Mouse (Mus musculus): ENCODE measurements around the gene Mtr. TPM values are rescaled to one million over a fixed set of nuclear protein-coding genes. Genes with fewer than 3 reads are reported as not detected.
A peak's percentile ranks its signal among the peaks of the same experiment; 100 is the strongest.

The Mtr gene
- polyA plus RNA-seq (2015; fragmentation: Nextera tagmentation; extraction: Ambion mirVana), result 3.2 and 4.0 TPM in 2 replicates

GRCm38 (mm10) chr13:12257391-12258380 is at the start of gene Mtr:
Gene Mtr, minus strand, starts transcription at chr13:12258113.
- no peaks in the 10 kb centered on the region for H3K9me3 ChIP-seq (replicated peaks; ENCODE audit: control insufficient read depth, low read length, poor library complexity, severe bottlenecking)
- H3K4me2 ChIP-seq (ENCODE audit: low read length), result peak within 1 kb of the TSS; percentile 70
- peak; percentile 100 for ATAC-seq
- H3K27ac ChIP-seq (ENCODE audit: low read length), result peak within 1 kb of the TSS; percentile 85
- peak within 1 kb of the TSS; percentile 59 for H3K4me3 ChIP-seq (ENCODE audit: low read depth, low read length)
- peaks cover 12% of the 10 kb centered on the region; the same call in 1 of the 2 replicates for H3K4me1 ChIP-seq (ENCODE audit: control insufficient read depth, insufficient read depth, low read length)
- WGBS, result under 1% methylated on average over 69 of the region's 69 CpGs
- no peaks in the 10 kb centered on the region for H3K36me3 ChIP-seq (ENCODE audit: control insufficient read depth, insufficient read depth, low read length)
- H3K9ac ChIP-seq (ENCODE audit: low read depth, low read length), result peak within 1 kb of the TSS; percentile 75
- H3K27me3 ChIP-seq (ENCODE audit: control insufficient read depth, insufficient read depth, low read depth, low read length), result no peaks in the 10 kb centered on the region

- WGBS, result 77% methylated on average over 4 of the region's 4 CpGs
- Histone ChIP-seq H3K27me3 (ENCODE audit: control insufficient read depth, insufficient read depth, low read depth, low read length) (no peaks in the 10 kb centered on the region), H3K4me2 (ENCODE audit: low read length) (no peak overlapping the region), H3K27ac (ENCODE audit: low read length) (no peak overlapping the region), H3K4me1 (ENCODE audit: control insufficient read depth, insufficient read depth, low read length) (no peaks in the 10 kb centered on the region), H3K4me3 (ENCODE audit: low read depth, low read length) (no peak overlapping the region), H3K9ac (ENCODE audit: low read depth, low read length) (no peak overlapping the region), H3K9me3 (replicated peaks; ENCODE audit: control insufficient read depth, low read length, poor library complexity, severe bottlenecking) (no peaks in the 10 kb centered on the region), H3K36me3 (ENCODE audit: control insufficient read depth, insufficient read depth, low read length) (no peaks in the 10 kb centered on the region)
- no peak for ATAC-seq
These were observed 49.4 kb upstream of the Mtr start for GRCm38 (mm10) chr13:12307286-12307685.

- 89% methylated on average over 8 of the region's 8 CpGs for WGBS
- H3K27me3 ChIP-seq (ENCODE audit: control insufficient read depth, insufficient read depth, low read depth, low read length), result no peaks in the 10 kb centered on the region
- ATAC-seq, result no peak
- no peak overlapping the region for H3K27ac ChIP-seq (ENCODE audit: low read length)
- H3K4me2 ChIP-seq (ENCODE audit: low read length), result no peak overlapping the region
- no peak overlapping the region for H3K9ac ChIP-seq (ENCODE audit: low read depth, low read length)
- no peaks in the 10 kb centered on the region for H3K4me1 ChIP-seq (ENCODE audit: control insufficient read depth, insufficient read depth, low read length)
- H3K4me3 ChIP-seq (ENCODE audit: low read depth, low read length), result no peak overlapping the region
- no peaks in the 10 kb centered on the region for H3K36me3 ChIP-seq (ENCODE audit: control insufficient read depth, insufficient read depth, low read length)
- H3K9me3 ChIP-seq (replicated peaks; ENCODE audit: control insufficient read depth, low read length, poor library complexity, severe bottlenecking), result no peaks in the 10 kb centered on the region
These were observed 47.6 kb upstream of the Mtr start for GRCm38 (mm10) chr13:12305540-12305939.

- Histone ChIP-seq H3K27me3 (ENCODE audit: control insufficient read depth, insufficient read depth, low read depth, low read length) (no peaks in the 10 kb centered on the region), H3K9ac (ENCODE audit: low read depth, low read length) (no peak overlapping the region), H3K4me1 (ENCODE audit: control insufficient read depth, insufficient read depth, low read length) (no peaks in the 10 kb centered on the region), H3K9me3 (replicated peaks; ENCODE audit: control insufficient read depth, low read length, poor library complexity, severe bottlenecking) (no peaks in the 10 kb centered on the region), H3K4me2 (ENCODE audit: low read length) (no peak overlapping the region), H3K4me3 (ENCODE audit: low read depth, low read length) (no peak overlapping the region), H3K36me3 (ENCODE audit: control insufficient read depth, insufficient read depth, low read length) (no peaks in the 10 kb centered on the region), H3K27ac (ENCODE audit: low read length) (no peak overlapping the region)
- 89% methylated on average over 5 of the region's 5 CpGs for WGBS
- ATAC-seq, result no peak
These were observed 47.1 kb upstream of the Mtr start for GRCm38 (mm10) chr13:12304991-12305390.

GRCm38 (mm10) chr13:12297777-12298176 is 39.9 kb upstream of the Mtr start:
- 85% methylated on average over 6 of the region's 6 CpGs for WGBS
- no peaks in the 10 kb centered on the region for H3K36me3 ChIP-seq (ENCODE audit: control insufficient read depth, insufficient read depth, low read length)
- H3K4me1 ChIP-seq (ENCODE audit: control insufficient read depth, insufficient read depth, low read length), result no peaks in the 10 kb centered on the region
- no peak overlapping the region for H3K9ac ChIP-seq (ENCODE audit: low read depth, low read length)
- ATAC-seq, result no peak
- H3K9me3 ChIP-seq (replicated peaks; ENCODE audit: control insufficient read depth, low read length, poor library complexity, severe bottlenecking), result no peaks in the 10 kb centered on the region
- H3K27me3 ChIP-seq (ENCODE audit: control insufficient read depth, insufficient read depth, low read depth, low read length), result no peaks in the 10 kb centered on the region
- H3K27ac ChIP-seq (ENCODE audit: low read length), result no peak overlapping the region
- no peak overlapping the region for H3K4me2 ChIP-seq (ENCODE audit: low read length)
- no peak overlapping the region for H3K4me3 ChIP-seq (ENCODE audit: low read depth, low read length)

- H3K27ac ChIP-seq (ENCODE audit: low read length), result no peak overlapping the region
- no peaks in the 10 kb centered on the region for H3K36me3 ChIP-seq (ENCODE audit: control insufficient read depth, insufficient read depth, low read length)
- ATAC-seq, result no peak
- WGBS, result 96% methylated on average over 3 of the region's 3 CpGs
- H3K4me3 ChIP-seq (ENCODE audit: low read depth, low read length), result no peak overlapping the region
- no peaks in the 10 kb centered on the region for H3K27me3 ChIP-seq (ENCODE audit: control insufficient read depth, insufficient read depth, low read depth, low read length)
- no peaks in the 10 kb centered on the region for H3K4me1 ChIP-seq (ENCODE audit: control insufficient read depth, insufficient read depth, low read length)
- no peak overlapping the region for H3K9ac ChIP-seq (ENCODE audit: low read depth, low read length)
- H3K4me2 ChIP-seq (ENCODE audit: low read length), result no peak overlapping the region
- H3K9me3 ChIP-seq (replicated peaks; ENCODE audit: control insufficient read depth, low read length, poor library complexity, severe bottlenecking), result no peaks in the 10 kb centered on the region
These were observed 38.8 kb upstream of the Mtr start for GRCm38 (mm10) chr13:12296701-12297100.

GRCm38 (mm10) chr13:12293810-12294209 is 35.9 kb upstream of the Mtr start:
- ATAC-seq, result no peak
- no peaks in the 10 kb centered on the region for H3K9me3 ChIP-seq (replicated peaks; ENCODE audit: control insufficient read depth, low read length, poor library complexity, severe bottlenecking)
- H3K4me1 ChIP-seq (ENCODE audit: control insufficient read depth, insufficient read depth, low read length), result no peaks in the 10 kb centered on the region
- H3K27me3 ChIP-seq (ENCODE audit: control insufficient read depth, insufficient read depth, low read depth, low read length), result no peaks in the 10 kb centered on the region
- H3K9ac ChIP-seq (ENCODE audit: low read depth, low read length), result no peak overlapping the region
- H3K36me3 ChIP-seq (ENCODE audit: control insufficient read depth, insufficient read depth, low read length), result no peaks in the 10 kb centered on the region
- 88% methylated on average over 7 of the region's 7 CpGs for WGBS
- no peak overlapping the region for H3K4me3 ChIP-seq (ENCODE audit: low read depth, low read length)
- H3K4me2 ChIP-seq (ENCODE audit: low read length), result no peak overlapping the region
- no peak overlapping the region for H3K27ac ChIP-seq (ENCODE audit: low read length)

GRCm38 (mm10) chr13:12290700-12291099 is 32.8 kb upstream of the Mtr start:
- Histone ChIP-seq H3K27ac (ENCODE audit: low read length) (no peak overlapping the region), H3K4me3 (ENCODE audit: low read depth, low read length) (no peak overlapping the region), H3K36me3 (ENCODE audit: control insufficient read depth, insufficient read depth, low read length) (no peaks in the 10 kb centered on the region), H3K4me1 (ENCODE audit: control insufficient read depth, insufficient read depth, low read length) (no peaks in the 10 kb centered on the region), H3K9me3 (replicated peaks; ENCODE audit: control insufficient read depth, low read length, poor library complexity, severe bottlenecking) (no peaks in the 10 kb centered on the region), H3K4me2 (ENCODE audit: low read length) (no peak overlapping the region), H3K27me3 (ENCODE audit: control insufficient read depth, insufficient read depth, low read depth, low read length) (no peaks in the 10 kb centered on the region), H3K9ac (ENCODE audit: low read depth, low read length) (no peak overlapping the region)
- WGBS, result 95% methylated on average over 7 of the region's 7 CpGs
- ATAC-seq, result no peak

GRCm38 (mm10) chr13:12284528-12284927 is 26.6 kb upstream of the Mtr start:
- WGBS, result 94% methylated on average over 11 of the region's 11 CpGs
- H3K27ac ChIP-seq (ENCODE audit: low read length), result no peak overlapping the region
- no peaks in the 10 kb centered on the region for H3K9me3 ChIP-seq (replicated peaks; ENCODE audit: control insufficient read depth, low read length, poor library complexity, severe bottlenecking)
- no peak overlapping the region for H3K4me3 ChIP-seq (ENCODE audit: low read depth, low read length)
- no peak overlapping the region for H3K9ac ChIP-seq (ENCODE audit: low read depth, low read length)
- no peak overlapping the region for H3K4me2 ChIP-seq (ENCODE audit: low read length)
- H3K27me3 ChIP-seq (ENCODE audit: control insufficient read depth, insufficient read depth, low read depth, low read length), result no peaks in the 10 kb centered on the region
- no peak for ATAC-seq
- H3K36me3 ChIP-seq (ENCODE audit: control insufficient read depth, insufficient read depth, low read length), result no peaks in the 10 kb centered on the region
- no peaks in the 10 kb centered on the region for H3K4me1 ChIP-seq (ENCODE audit: control insufficient read depth, insufficient read depth, low read length)

Measured in midbrain, embryonic 16.5 days (tissue).